ENCODE assay signal across 27 mouse cellular contexts in genomic region chr1:168761095-168761494, GRCm38 (mm10).
"Had no signal": no experiment of that assay in that cellular context is flagged by ENCODE, and none has a peak within 500 bp of the region (broad histone marks: within the 10 kb centered on the region; RNA-seq: fewer than 3 reads in every experiment).

No protein-coding gene starts in this region.

- H3K27me3 ChIP-seq: embryonic facial prominence, embryonic 12.5 days; embryonic facial prominence, embryonic 13.5 days; embryonic facial prominence, embryonic 15.5 days; forebrain, embryonic 12.5 days; forebrain, embryonic 13.5 days; forebrain, embryonic 15.5 days had no signal

- H3K9me3 ChIP-seq: embryonic facial prominence, embryonic 10.5 days; embryonic facial prominence, embryonic 12.5 days; embryonic facial prominence, embryonic 13.5 days; embryonic facial prominence, embryonic 15.5 days; forebrain, embryonic 10.5 days; forebrain, embryonic 12.5 days; forebrain, embryonic 13.5 days; forebrain, embryonic 15.5 days had no signal

- H3K9ac ChIP-seq: embryonic facial prominence, embryonic 12.5 days; embryonic facial prominence, embryonic 13.5 days; embryonic facial prominence, embryonic 15.5 days; forebrain, embryonic 12.5 days; forebrain, embryonic 13.5 days; forebrain, embryonic 15.5 days; forebrain, postnatal 0 days had no signal

- DNase-seq: cerebellum, adult 18-20 months; cerebellum, adult 2 months; cerebellum, adult 8-10 months; cerebellum, adult 9-10 months; cerebellum, adult 9-11 months; cerebellum, postnatal 10 days; cerebellum, postnatal 14 days; cerebellum, postnatal 25 days; cerebellum, postnatal 36 days; embryo, embryonic 11 days; forebrain, postnatal 0 days; gastrocnemius, adult 2 months; gastrocnemius, postnatal 10 days; gastrocnemius, postnatal 14 days; gastrocnemius, postnatal 25 days; gastrocnemius, postnatal 36 days; heart, adult 11 months; heart, adult 18-20 months had no signal

- H3K27ac ChIP-seq: embryonic facial prominence, embryonic 10.5 days; embryonic facial prominence, embryonic 12.5 days; embryonic facial prominence, embryonic 13.5 days; embryonic facial prominence, embryonic 15.5 days; forebrain, embryonic 10.5 days; forebrain, embryonic 12.5 days; forebrain, embryonic 13.5 days; forebrain, embryonic 15.5 days; gastrocnemius, adult 2 months had no signal

- H3K4me2 ChIP-seq: embryonic facial prominence, embryonic 12.5 days; embryonic facial prominence, embryonic 13.5 days; embryonic facial prominence, embryonic 15.5 days; forebrain, embryonic 12.5 days; forebrain, embryonic 13.5 days; forebrain, embryonic 15.5 days had no signal

- H3K4me3 ChIP-seq: embryonic facial prominence, embryonic 10.5 days; embryonic facial prominence, embryonic 12.5 days; embryonic facial prominence, embryonic 13.5 days; embryonic facial prominence, embryonic 15.5 days; erythroblast, embryonic 14.5 days; forebrain, embryonic 10.5 days; forebrain, embryonic 12.5 days; forebrain, embryonic 13.5 days; forebrain, embryonic 15.5 days; gastrocnemius, adult 2 months had no signal

- H3K36me3 ChIP-seq: embryonic facial prominence, embryonic 10.5 days; embryonic facial prominence, embryonic 12.5 days; embryonic facial prominence, embryonic 13.5 days; embryonic facial prominence, embryonic 15.5 days; forebrain, embryonic 10.5 days; forebrain, embryonic 12.5 days; forebrain, embryonic 15.5 days had no signal
